In the genomic region with DNA sequence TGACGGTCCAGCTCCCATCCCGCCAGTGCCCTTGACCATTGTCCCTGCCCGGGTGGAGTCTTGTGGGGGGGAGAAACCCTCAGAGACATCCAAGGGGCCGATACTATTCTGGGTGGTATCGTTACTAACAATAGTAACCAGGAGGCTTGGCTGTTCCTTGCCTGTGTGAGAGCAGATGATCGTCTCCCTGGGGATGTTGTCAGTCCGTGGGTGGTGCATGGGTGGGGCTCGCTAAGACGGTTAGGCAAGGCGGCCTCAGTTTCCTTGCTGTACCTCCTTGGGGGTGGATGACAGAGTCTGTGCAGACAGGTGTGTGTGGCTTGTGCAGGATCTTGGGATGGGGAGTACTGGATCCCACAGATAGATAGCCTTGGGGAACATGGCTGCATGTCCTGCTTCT, we compare ENCODE assay signal across 23 mouse cellular contexts. TPM values are rescaled to one million over a fixed set of nuclear protein-coding genes. Genes with fewer than 3 reads are reported as not detected.
DNase-seq lines count a peak whose midpoint lies in the region; ATAC-seq and TF ChIP-seq lines count a peak whose summit lies in the region.
"Had no signal": no experiment of that assay in that cellular context is flagged by ENCODE, and none has a peak within 500 bp of the region (broad histone marks: within the 10 kb centered on the region; RNA-seq: fewer than 3 reads in every experiment).

No protein-coding gene starts in this region.

- H3K27me3 ChIP-seq in E14TG2a.4 (ENCODE audit: insufficient read depth, low read length), result peaks cover 66% of the 10 kb centered on the region

- 0 out of 2 replicates have a peak, but pooled peaks have one; percentile 4 for ATAC-seq in frontal cortex, adult (ENCODE audit: low TSS enrichment)
- ATAC-seq: intestine, embryonic 16.5 days had no signal

- intact Hi-C loops in left cerebral cortex, adult 2 months (cut with DNase I), result no loop called here
- intact Hi-C loops in left cerebral cortex, postnatal 36 days (cut with DNase I), result no loop called here

- no peak for TF ChIP-seq CTCF in left cerebral cortex, adult 2 months (IDR thresholded peaks at IDR 0.05)
- no peak for TF ChIP-seq CTCF in E14TG2a.4 (conservative IDR thresholded peaks at IDR 0.05; ENCODE audit: low read length)

- H3K36me3 ChIP-seq in E14TG2a.4 (ENCODE audit: insufficient read depth, low read length), result peaks cover 20% of the 10 kb centered on the region; the same call in 1 of the 2 replicates
- H3K36me3 ChIP-seq: embryonic facial prominence, embryonic 13.5 days; heart, embryonic 15.5 days; kidney, embryonic 15.5 days; limb, embryonic 10.5 days had no signal

- peak overlapping the region; percentile 70 for H3K27ac ChIP-seq in left cerebral cortex, adult 2 months
- H3K27ac ChIP-seq: embryonic facial prominence, embryonic 13.5 days; gastrocnemius, adult 2 months; heart, embryonic 15.5 days; kidney, embryonic 15.5 days; limb, embryonic 10.5 days; macrophage had no signal

- H3K4me1 ChIP-seq in E14TG2a.4 (replicated peaks; ENCODE audit: low read depth, low read length), result peaks cover 87% of the 10 kb centered on the region

- no peaks in the 10 kb centered on the region for H3K9me3 ChIP-seq in E14TG2a.4 (ENCODE audit: low read length)
- H3K9me3 ChIP-seq: embryonic facial prominence, embryonic 13.5 days; heart, embryonic 15.5 days; kidney, embryonic 15.5 days; limb, embryonic 10.5 days had no signal

- no peak for DNase-seq in frontal cortex, postnatal 10 days (ENCODE audit: low spot score in 2 of 2)
- peak; percentile 59 to 65 for DNase-seq in left cerebral cortex, adult 2 months (ENCODE audit: extremely low spot score in 1 of 2, low spot score in 2 of 2)
- no peak for DNase-seq in left cerebral cortex, adult 11 months (ENCODE audit: low spot score)
- peak; percentile 59 to 80 for DNase-seq in left cerebral cortex, postnatal 36 days (ENCODE audit: low spot score in 2 of 2)
- no peak for DNase-seq in lung, postnatal 25 days (ENCODE audit: low spot score)
- DNase-seq: adrenal gland, postnatal 14 days; B cell, adult 2 months; cerebellum, adult 8-10 months; gastrocnemius, adult 2 months; heart, adult 11 months; lung, adult 2 months; midbrain, embryonic 14.5 days; thymus, adult 18-20 months had no signal

- no peak overlapping the region for H3K4me3 ChIP-seq in left cerebral cortex, adult 2 months
- H3K4me3 ChIP-seq in E14TG2a.4 (replicated peaks; ENCODE audit: low read length), result 0 out of 2 replicates have a peak overlapping the region, but pooled peaks have one; percentile 37
- H3K4me3 ChIP-seq: embryonic facial prominence, embryonic 13.5 days; gastrocnemius, adult 2 months; heart, embryonic 15.5 days; kidney, embryonic 15.5 days; limb, embryonic 10.5 days had no signal

RNA-seq across cellular contexts. Expression of a gene that starts 35.4 kb away (rescaled TPM):
- total RNA-seq in left cerebral cortex, adult 2 months (2021), result under 1 TPM in 1 of 2 experiments, not detected in 1; 0.68 TPM
- under 1 TPM; 0.25 to 0.50 TPM for total RNA-seq in left cerebral cortex, postnatal 36 days (2021)
- total RNA-seq: adrenal gland, postnatal 14 days; common myeloid progenitor, adult 5-6 weeks; gastrocnemius, adult 2 months; hematopoietic stem cell, adult 5-6 weeks had no signal

Comparison
In these comparisons a context has a peak if more than half of its experiments do, and no peak if none do; other contexts are left out.
1. DNase-seq: peak in left cerebral cortex, adult 2 months (2 of 2) and left cerebral cortex, postnatal 36 days (2 of 2); none in frontal cortex, postnatal 10 days (0 of 2), left cerebral cortex, adult 11 months (single experiment) and lung, postnatal 25 days (single experiment).